Mouse (Mus musculus): Measurements from ENCODE around the gene Meis2. TPM values are rescaled to one million over a fixed set of nuclear protein-coding genes. Genes with fewer than 3 reads are reported as not detected.

Gene Meis2
- polyA plus RNA-seq, 1 experiment from 2014 or later: 17.1 TPM

DNA sequence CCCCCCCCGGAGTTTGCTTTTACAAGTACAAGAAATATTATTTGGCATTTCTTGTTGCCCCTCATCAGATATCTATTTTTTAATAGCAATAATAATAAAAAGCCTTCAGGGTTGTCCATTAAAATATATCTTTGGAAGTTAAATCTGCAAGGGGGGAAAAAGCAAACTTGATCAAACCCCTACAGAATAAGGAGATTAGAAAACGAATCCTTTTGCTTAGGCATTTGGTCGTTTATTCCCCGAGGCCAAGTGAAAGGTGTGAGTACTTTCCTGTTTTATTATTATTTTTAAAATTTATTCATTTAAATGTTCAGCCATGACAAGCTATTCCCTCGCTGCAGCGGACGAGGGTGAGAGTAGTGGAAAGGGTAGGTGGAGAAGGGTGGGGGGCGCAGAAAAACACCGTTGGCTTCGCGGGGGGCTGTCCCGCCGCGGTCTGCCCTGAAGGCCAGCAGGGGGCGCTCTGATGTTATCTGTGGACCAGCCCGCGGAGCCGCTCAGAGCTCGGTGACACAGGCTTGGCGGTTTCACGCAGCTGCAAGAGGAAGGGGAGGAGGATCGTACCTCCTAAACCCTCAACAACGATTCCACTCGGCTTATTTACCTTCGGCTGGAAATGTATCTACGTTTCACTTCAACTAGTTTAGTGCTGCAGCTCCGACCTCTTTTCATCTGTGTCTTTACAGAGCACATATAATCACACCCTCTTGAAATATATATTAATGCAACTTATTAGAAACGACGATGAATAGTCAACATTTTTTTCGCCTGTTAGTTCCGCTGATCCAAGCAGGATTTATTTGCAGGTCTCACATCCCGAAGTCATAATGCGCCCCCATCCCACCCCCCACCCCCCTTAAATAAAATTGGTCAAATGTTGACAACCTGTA is 209.9 kb downstream of the Meis2 start:
- ATAC-seq (ENCODE audit: insufficient number of reproducible peaks, low FRiP score, low TSS enrichment, low read depth): 0 out of 2 replicates have a peak, but pooled peaks have one; percentile 46
- Histone ChIP-seq H3K27me3 (peaks cover 85% of the 10 kb centered on the region), H3K4me2 (peak overlapping the region; percentile 38), H3K4me1 (peaks cover 36% of the 10 kb centered on the region), H3K9ac (no peak overlapping the region), H3K9me3 (no peaks in the 10 kb centered on the region), H3K27ac (no peak overlapping the region), H3K4me3 (peak overlapping the region; percentile 25), H3K36me3 (no peaks in the 10 kb centered on the region)
- under 1% methylated on average over 33 of the region's 33 CpGs for WGBS

DNA sequence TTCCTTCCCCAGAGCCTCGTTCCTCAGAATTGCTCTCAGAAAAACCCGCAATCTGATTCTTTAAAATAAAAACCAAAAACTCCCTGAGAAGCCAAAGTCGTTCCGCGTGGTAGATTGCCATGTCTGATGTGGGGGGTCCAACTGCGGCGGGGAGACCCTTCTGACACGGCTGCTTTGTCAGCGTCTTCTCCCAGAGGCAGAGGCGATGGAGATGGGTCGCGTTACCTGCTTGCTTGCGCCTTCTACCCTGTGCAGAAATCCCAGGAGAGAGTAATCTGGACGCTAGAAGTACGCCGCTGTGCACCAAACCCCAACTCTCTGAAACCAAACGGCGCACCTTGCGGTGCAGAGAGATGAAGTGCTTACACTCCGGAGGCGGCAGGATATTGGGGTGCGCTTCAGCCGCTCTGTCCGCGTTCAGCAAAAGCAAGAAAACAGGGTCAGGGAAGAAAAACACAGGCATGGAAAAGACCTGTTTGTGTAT is 210.8 kb downstream of the Meis2 start:
- H3K4me1 ChIP-seq: peaks cover 27% of the 10 kb centered on the region
- no peaks in the 10 kb centered on the region for H3K9me3 ChIP-seq
- ATAC-seq (ENCODE audit: insufficient number of reproducible peaks, low FRiP score, low TSS enrichment, low read depth): no peak
- H3K36me3 ChIP-seq: no peaks in the 10 kb centered on the region
- 1% methylated on average over 25 of the region's 25 CpGs for WGBS
- peak overlapping the region; percentile 41 for H3K4me2 ChIP-seq
- no peak overlapping the region for H3K27ac ChIP-seq
- peak overlapping the region; percentile 20 for H3K4me3 ChIP-seq
- no peak overlapping the region for H3K9ac ChIP-seq
- H3K27me3 ChIP-seq: peaks cover 84% of the 10 kb centered on the region

DNA sequence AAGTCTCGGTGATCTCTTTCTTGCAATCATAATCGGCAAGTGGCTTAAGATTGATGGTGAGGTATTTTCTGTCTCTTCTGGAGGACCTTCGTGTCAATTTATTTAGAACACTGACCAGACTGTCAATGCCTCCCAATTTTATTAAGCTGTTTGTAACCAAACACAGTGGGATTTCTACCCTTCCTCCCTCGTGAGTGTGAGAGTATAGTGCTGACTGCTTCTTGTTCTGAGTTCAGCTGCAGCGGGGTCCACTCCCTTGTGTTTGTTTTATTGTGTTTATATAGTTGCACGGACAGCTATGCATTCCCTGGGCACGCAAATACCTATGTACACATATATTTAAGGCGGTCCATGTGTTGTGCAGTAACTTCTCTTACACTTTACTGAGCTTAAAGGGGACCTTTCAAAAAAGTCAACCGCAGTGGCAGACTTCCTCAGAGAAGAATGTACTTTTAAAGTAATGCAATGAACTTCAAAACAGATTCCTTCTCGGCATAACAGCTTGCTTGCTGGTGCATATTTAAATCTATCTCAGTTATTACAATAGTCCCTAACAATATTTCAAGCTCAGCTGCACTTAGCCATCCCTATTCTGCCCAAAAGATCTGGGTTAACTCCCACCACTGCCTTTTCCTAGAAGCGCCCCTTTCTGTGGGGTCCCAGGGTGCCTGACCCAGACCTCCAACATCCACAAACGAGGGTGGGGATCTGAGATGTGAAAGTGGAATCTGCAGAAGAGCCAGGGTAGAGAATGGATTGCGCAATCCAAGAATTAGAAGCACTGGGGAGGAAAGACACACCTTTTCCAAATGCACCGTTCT is 211.4 kb downstream of the Meis2 start:
- Histone ChIP-seq H3K4me3 (peak overlapping the region; percentile 20; the same call in 1 of the 2 replicates), H3K36me3 (no peaks in the 10 kb centered on the region), H3K9me3 (no peaks in the 10 kb centered on the region), H3K4me1 (peaks cover 21% of the 10 kb centered on the region), H3K4me2 (0 out of 2 replicates have a peak overlapping the region, but pooled peaks have one; percentile 41), H3K27ac (no peak overlapping the region), H3K9ac (no peak overlapping the region), H3K27me3 (peaks cover 84% of the 10 kb centered on the region)
- no peak for ATAC-seq (ENCODE audit: insufficient number of reproducible peaks, low FRiP score, low TSS enrichment, low read depth)
- WGBS: 12% methylated on average over 14 of the region's 14 CpGs

DNA sequence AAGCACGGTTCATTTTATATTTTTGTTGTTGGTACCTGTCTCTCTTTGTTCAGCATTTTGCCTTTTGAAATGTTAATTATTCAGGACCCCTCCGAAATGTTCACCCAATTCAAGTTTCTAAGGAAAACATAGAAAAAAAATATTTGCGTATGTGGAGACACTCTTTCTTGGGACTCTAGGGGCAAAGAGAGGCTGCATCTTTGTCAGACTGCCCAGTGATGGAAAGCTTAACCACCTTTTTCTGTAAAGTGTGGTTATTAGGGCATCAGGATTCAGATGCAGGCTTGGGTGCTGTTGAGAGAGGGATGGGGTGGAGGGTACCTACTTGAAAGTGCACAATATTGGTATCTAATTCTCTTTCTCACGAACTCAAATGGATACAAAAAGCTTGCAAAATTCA is 212.4 kb downstream of the Meis2 start:
- Histone ChIP-seq H3K9me3 (no peaks in the 10 kb centered on the region), H3K36me3 (no peaks in the 10 kb centered on the region), H3K9ac (no peak overlapping the region), H3K4me2 (no peak overlapping the region), H3K27me3 (peaks cover 83% of the 10 kb centered on the region), H3K27ac (no peak overlapping the region), H3K4me1 (peaks cover 20% of the 10 kb centered on the region), H3K4me3 (no peak overlapping the region)
- no peak for ATAC-seq (ENCODE audit: insufficient number of reproducible peaks, low FRiP score, low TSS enrichment, low read depth)
- WGBS: 20% methylated on average over 4 of the region's 4 CpGs

DNA sequence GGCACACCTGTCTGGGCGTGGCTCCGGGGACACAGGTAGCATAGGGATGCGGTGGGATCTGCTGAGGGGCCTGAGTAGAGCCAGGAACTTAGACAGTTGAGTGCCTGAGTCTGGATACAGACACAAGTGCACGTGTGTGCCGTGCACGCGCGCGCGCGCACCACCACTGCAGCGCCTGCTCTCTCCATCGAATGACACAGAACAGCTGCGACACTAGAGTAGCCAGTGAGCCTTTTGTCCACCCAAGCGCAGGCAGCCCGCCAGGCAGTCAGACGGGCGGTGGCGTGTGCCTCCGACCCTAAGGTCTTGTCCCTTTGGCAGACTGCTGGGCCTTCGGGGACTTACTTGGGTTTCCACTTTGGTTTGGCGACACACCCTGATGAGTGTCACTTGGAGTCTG is 213.0 kb downstream of the Meis2 start:
- peaks cover 77% of the 10 kb centered on the region for H3K27me3 ChIP-seq
- H3K9ac ChIP-seq: no peak overlapping the region
- no peaks in the 10 kb centered on the region for H3K9me3 ChIP-seq
- H3K36me3 ChIP-seq: no peaks in the 10 kb centered on the region
- peak overlapping the region; percentile 46 for H3K4me2 ChIP-seq
- under 1% methylated on average over 22 of the region's 22 CpGs for WGBS
- peaks cover 20% of the 10 kb centered on the region for H3K4me1 ChIP-seq
- H3K4me3 ChIP-seq: peak overlapping the region; percentile 25
- H3K27ac ChIP-seq: no peak overlapping the region
- ATAC-seq (ENCODE audit: insufficient number of reproducible peaks, low FRiP score, low TSS enrichment, low read depth): no peak

DNA sequence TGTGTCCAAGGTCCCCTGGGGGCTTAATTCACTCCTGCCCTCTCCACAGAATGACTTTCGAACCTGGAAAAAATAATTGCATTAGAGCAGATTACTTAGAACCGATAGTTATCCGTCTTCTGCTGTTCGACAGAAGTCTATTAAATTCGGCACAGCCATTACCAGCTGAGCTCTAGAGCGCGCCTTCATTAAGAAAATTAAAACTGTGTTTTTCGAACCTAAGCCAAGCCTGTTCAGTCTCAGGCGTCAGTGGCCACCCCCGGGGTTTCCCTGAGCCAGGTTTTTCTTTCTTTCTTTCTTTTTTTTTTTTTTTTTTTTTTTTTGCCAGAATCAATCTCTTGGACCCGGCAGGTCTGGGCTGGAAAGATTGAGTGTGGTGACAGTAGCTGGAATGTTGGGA is 213.5 kb downstream of the Meis2 start:
- peaks cover 72% of the 10 kb centered on the region for H3K27me3 ChIP-seq
- H3K4me2 ChIP-seq: peak overlapping the region; percentile 46
- peaks cover 20% of the 10 kb centered on the region for H3K4me1 ChIP-seq
- 12% methylated on average over 11 of the region's 11 CpGs for WGBS
- H3K9ac ChIP-seq: no peak overlapping the region
- H3K9me3 ChIP-seq: no peaks in the 10 kb centered on the region
- H3K36me3 ChIP-seq: no peaks in the 10 kb centered on the region
- ATAC-seq (ENCODE audit: insufficient number of reproducible peaks, low FRiP score, low TSS enrichment, low read depth): no peak
- H3K4me3 ChIP-seq: no peak overlapping the region
- H3K27ac ChIP-seq: no peak overlapping the region

DNA sequence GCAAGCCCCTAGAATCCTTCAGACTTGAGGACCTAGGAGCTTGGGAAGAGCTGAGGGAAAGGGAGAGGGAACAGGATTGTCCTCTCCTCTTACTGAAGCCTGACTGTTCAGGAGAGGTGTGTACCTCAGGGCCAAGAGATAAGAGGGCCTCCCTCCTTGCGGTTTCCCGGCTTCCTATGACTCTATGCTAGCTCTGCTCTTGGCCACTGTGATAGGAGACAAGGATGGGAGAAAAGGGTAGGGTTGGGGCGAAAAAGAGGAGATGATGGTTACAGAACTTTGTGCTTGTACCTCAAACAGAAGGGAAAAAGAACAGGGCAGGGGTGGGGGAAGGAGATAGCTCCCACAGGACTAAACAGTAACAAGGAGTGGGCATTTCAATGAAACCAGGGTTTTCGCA is 214.7 kb downstream of the Meis2 start:
- Histone ChIP-seq H3K36me3 (no peaks in the 10 kb centered on the region), H3K4me3 (no peak overlapping the region), H3K27me3 (peaks cover 63% of the 10 kb centered on the region), H3K9ac (no peak overlapping the region), H3K4me2 (no peak overlapping the region), H3K4me1 (peaks cover 18% of the 10 kb centered on the region), H3K27ac (no peak overlapping the region), H3K9me3 (no peaks in the 10 kb centered on the region)
- whole genome bisulfite sequencing: 79% methylated on average over 4 of the region's 4 CpGs
- no peak for ATAC-seq (ENCODE audit: insufficient number of reproducible peaks, low FRiP score, low TSS enrichment, low read depth)

DNA sequence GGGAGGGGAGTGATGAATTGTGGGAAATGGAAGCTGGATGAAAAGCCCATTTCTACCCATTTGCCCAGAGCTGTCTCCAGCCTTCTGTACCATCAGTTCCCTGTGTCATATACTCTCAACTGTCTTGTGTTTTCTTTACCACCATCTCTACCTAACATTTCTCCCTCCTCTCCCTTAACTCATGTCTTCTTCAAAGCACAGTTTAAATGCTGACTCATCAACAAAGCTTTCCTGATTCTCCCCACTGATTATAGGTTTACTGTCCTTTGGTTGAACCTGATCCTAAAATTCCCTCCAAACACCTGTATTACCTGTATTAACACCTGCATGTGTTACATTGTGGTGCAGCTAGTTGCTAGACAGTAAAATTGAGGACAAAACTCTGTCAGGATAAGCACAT is 222.8 kb downstream of the Meis2 start:
- Histone ChIP-seq H3K27ac (no peak overlapping the region), H3K4me1 (no peaks in the 10 kb centered on the region), H3K9ac (no peak overlapping the region), H3K4me2 (no peak overlapping the region), H3K9me3 (no peaks in the 10 kb centered on the region), H3K36me3 (no peaks in the 10 kb centered on the region), H3K27me3 (no peaks in the 10 kb centered on the region), H3K4me3 (no peak overlapping the region)
- ATAC-seq (ENCODE audit: insufficient number of reproducible peaks, low FRiP score, low TSS enrichment, low read depth): no peak

DNA sequence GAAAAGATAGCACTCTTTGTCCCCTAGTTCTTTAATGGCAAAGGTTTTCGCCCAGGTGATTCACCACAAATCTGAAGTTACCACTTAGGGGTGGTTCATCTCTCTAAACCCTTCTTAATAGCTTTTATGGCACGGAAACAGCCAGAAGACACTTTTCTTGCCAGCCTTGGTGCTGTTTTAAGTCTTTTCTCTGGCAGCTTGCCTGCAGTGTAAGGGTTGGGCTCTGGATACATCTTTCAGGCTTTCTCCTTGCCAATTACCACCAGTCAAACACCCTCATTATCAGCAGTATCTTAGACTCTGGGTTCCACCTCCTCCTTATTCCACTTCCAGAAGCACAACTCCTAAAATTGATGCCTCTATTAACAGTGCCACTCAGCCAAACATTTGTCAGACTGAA is 229.6 kb downstream of the Meis2 start:
- H3K4me3 ChIP-seq: no peak overlapping the region
- H3K36me3 ChIP-seq: no peaks in the 10 kb centered on the region
- H3K27me3 ChIP-seq: no peaks in the 10 kb centered on the region
- no peak overlapping the region for H3K4me2 ChIP-seq
- H3K27ac ChIP-seq: no peak overlapping the region
- no peaks in the 10 kb centered on the region for H3K9me3 ChIP-seq
- H3K9ac ChIP-seq: no peak overlapping the region
- no peak for ATAC-seq (ENCODE audit: insufficient number of reproducible peaks, low FRiP score, low TSS enrichment, low read depth)
- WGBS: 67% methylated on average over 2 of the region's 2 CpGs
- H3K4me1 ChIP-seq: no peaks in the 10 kb centered on the region

DNA sequence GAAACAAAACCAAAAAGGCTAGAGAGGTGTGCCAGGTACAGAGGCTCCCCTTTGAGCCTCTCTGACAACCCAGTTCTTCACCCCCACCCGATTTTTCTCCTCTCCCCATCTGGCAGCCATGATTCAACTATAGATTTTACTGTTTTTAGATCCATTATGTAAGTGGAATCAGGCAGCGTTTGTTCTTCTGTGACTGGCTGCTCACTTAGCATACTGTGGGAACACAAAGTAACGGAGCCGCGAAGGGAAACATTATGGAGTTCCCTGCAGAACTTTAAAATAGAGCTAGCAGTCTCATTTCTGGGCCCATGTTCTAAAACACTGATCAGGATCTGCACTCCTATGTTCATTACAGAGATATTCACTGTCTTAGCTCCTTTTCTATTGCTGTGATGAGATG is 243.3 kb downstream of the Meis2 start:
- WGBS: 92% methylated on average over 5 of the region's 5 CpGs
- Histone ChIP-seq H3K27ac (no peak overlapping the region), H3K4me3 (no peak overlapping the region), H3K9ac (no peak overlapping the region), H3K4me2 (no peak overlapping the region), H3K36me3 (no peaks in the 10 kb centered on the region), H3K27me3 (no peaks in the 10 kb centered on the region), H3K4me1 (no peaks in the 10 kb centered on the region), H3K9me3 (no peaks in the 10 kb centered on the region)
- no peak for ATAC-seq (ENCODE audit: insufficient number of reproducible peaks, low FRiP score, low TSS enrichment, low read depth)

DNA sequence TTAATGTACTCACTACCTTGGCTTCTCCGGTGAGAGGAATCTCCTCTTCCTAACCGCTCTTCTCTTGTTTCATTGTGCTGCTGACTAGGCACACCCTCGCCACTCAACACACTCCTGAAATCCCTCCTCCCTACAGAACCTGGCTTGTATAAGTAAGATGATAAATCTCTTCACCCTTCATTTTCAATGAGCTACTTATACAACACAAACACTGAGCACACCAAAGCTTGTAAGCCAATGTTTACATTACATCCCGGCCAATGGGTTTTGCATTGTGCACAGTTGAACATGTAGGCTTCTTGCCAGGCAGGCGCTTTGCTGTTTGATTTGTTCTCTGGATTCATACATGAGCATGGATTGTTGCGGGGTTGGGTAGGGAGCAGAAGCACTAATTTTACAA is 247.7 kb downstream of the Meis2 start:
- Histone ChIP-seq H3K9me3 (no peaks in the 10 kb centered on the region), H3K36me3 (no peaks in the 10 kb centered on the region), H3K9ac (no peak overlapping the region), H3K27ac (no peak overlapping the region), H3K4me1 (peaks cover 6% of the 10 kb centered on the region), H3K27me3 (no peaks in the 10 kb centered on the region), H3K4me3 (no peak overlapping the region), H3K4me2 (no peak overlapping the region)
- WGBS: 82% methylated on average over 6 of the region's 6 CpGs
- ATAC-seq (ENCODE audit: insufficient number of reproducible peaks, low FRiP score, low TSS enrichment, low read depth): no peak

DNA sequence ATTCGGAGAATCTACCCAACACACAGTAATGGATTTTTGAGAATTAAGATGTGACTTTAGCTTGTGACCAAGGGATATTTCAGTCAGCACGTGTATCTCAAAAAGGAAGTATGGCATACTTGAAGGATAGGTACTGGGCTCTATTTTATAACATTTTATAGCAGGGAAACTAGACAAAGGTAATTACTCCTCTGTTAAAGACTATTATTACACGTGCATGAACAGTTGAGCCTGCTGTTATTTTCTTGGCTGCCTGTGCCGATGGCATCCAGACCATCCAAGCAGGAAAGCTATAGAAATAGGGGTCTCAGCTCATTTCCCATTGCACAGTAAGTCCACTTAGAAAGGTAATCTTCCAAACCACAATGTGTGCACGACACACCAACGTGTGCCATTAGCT is 251.9 kb downstream of the Meis2 start:
- no peak overlapping the region for H3K4me3 ChIP-seq
- WGBS: 24% methylated on average over 6 of the region's 6 CpGs

More for the DNA sequence above, 251.9 kb downstream of the Meis2 start:
- Histone ChIP-seq H3K4me2 (peak overlapping the region; percentile 37; the same call in 1 of the 2 replicates), H3K9ac (no peak overlapping the region), H3K9me3 (no peaks in the 10 kb centered on the region), H3K27ac (no peak overlapping the region), H3K27me3 (no peaks in the 10 kb centered on the region), H3K36me3 (no peaks in the 10 kb centered on the region), H3K4me1 (peaks cover 7% of the 10 kb centered on the region)
- ATAC-seq (ENCODE audit: insufficient number of reproducible peaks, low FRiP score, low TSS enrichment, low read depth): no peak

All from limb, embryonic 15.5 days (tissue).